Mouse (Mus musculus) olfactory bulb, adult 2 months (tissue): ENCODE data around the gene Ntrk3.

Source experiments
- CTCF ChIP-seq: fragments of 200-500 bp; IDR thresholded peaks from 2 replicates; pipeline ENCODE4 v1.5.1; 2012; ENCODE audit warnings: low read depth, mild to moderate bottlenecking, low read length, moderate library complexity; ENCODE audit not compliant: insufficient read depth
- POLR2A ChIP-seq: fragments of 200-500 bp; IDR thresholded peaks from 2 replicates; pipeline ENCODE4 v1.6.1; 2012; ENCODE audit warnings: mild to moderate bottlenecking, low read depth, low read length, moderate library complexity; ENCODE audit not compliant: insufficient read depth

DNA sequence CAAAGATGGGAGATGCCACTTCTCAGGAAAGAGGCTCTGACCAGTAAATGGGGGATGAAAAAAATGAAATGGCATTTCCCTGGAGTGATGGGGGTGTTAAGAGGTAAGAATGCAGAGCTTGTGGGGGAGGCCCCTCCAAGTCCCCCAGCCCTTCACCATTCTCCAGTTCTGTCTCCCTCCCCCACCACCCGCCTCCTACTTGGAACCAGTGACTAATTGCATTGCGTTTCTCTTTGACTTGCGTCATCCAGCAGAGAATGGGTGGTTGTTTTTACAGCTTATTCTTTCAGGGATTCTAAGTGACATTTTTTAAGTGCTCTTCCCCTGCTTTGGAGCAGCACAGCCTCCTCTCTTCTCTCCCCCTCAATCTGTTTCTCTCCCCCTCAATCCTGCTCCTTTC lies 46.9 kb downstream of the Ntrk3 start:
- no peak for TF ChIP-seq CTCF
- TF ChIP-seq POLR2A: no peak
